Mouse (Mus musculus) left cerebral cortex, postnatal 10 days (tissue): ENCODE results near the gene Aldh4a1. TPM values are rescaled to one million over a fixed set of nuclear protein-coding genes. Genes with fewer than 3 reads are reported as not detected.

ENCODE experiments used
- DNase-seq, 2 experiments: peaks; one replicate each; pipeline ENCODE4 v3.0.0; 2021 to 2022; ENCODE audit warnings: low spot score in 2 of 2, mixed read lengths in 1 of 2; ENCODE audit errors: extremely low spot score in 1 of 2
- intact Hi-C: fragments of 180-260 bp; cut with DNase I; formaldehyde crosslinking; loops from one replicate; pipeline ENCODE4 v1.15.1; 2025
- total RNA-seq, 2 experiments: library from RNA; stranded (reverse); gene quantifications; 2 replicates each; pipeline ENCODE4 v1.2.3; 2021

The Aldh4a1 gene
- total RNA-seq, 2 experiments from 2014 or later: 18.4 to 19.1 TPM

GRCm38 (mm10) chr4:139641829-139642425, 19.3 kb downstream of the Aldh4a1 start:
- intact Hi-C loops: no loop called here

GRCm38 (mm10) chr4:139643972-139644371, 21.3 kb downstream of the Aldh4a1 start:
- DNase-seq: peak; percentile 72 to 80
- intact Hi-C loops: loop anchor here (1.0 to 2.0 kb wide), 2 partner anchors 27 to 214 kb away; no protein-coding TSS in a partner anchor

More at GRCm38 (mm10) chr4:139641829-139642425, 19.3 kb downstream of the Aldh4a1 start:
- peak in 1 of 2 experiments; percentile 86 for DNase-seq

- intact Hi-C loops: no loop called here
- DNase-seq: no peak
These were observed 24.2 kb downstream of the Aldh4a1 start for GRCm38 (mm10) chr4:139646916-139647315.

DNA sequence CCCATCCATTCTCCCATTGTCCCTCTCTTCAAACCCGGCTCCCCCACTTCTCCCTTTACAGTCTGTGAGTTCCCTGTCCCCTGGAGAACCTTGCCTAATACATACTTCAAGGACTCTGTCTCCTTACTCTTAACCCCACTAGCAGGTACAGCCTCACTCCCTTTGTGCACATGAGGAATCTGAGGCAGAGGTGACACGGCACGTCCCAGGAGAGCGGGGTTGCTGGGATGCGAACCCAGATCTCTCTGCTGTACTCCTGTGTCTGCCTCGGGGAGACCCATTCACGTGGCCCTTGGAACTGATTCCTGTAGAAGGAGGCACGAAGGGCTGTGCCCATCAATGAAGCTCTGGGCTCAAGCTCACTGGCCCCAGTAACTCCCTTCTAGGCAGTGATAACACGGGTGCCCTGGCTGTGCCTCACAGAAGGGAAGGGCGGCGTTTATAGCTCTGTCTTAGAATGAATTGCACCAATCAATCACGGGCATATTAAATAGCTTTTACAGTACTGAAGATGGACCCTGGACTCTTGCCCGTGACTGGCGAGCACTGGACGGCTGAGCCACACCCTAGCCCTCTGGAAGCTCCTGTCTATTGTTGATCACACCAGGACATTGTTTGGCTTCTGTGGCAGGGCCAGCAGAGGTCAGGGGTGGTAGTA, 27.5 kb downstream of the Aldh4a1 start:
- no peak for DNase-seq
- intact Hi-C loops: no loop called here

GRCm38 (mm10) chr4:139650907-139651306, 28.2 kb downstream of the Aldh4a1 start:
- DNase-seq: no peak
- intact Hi-C loops: no loop called here

DNA sequence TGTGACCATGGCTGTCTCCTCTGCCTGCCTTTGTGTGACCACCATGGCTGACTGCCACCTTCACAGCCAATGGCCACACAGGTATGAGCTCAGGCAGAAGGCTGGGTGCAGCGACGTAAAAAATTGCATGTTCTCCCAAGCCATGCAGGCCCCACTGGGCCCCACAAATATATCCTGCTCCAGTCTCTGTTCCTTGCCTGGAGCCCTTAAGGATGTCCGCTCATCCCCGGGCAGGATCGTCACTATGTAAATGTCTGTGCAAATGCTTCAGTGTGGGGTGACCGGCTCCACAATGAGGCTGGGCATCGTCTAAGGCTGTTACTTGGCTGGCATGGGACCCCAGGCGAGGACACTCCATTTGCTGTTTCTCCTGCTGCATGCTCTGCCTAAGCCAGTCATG, 30.6 kb downstream of the Aldh4a1 start, which contains the start of gene Tas1r2:
Gene Tas1r2 (plus strand): TSS at position 301 of the 400 bp plus-strand sequence.
- no peak for DNase-seq
- intact Hi-C loops: no loop called here

GRCm38 (mm10) chr4:139661897-139662296, 39.2 kb downstream of the Aldh4a1 start:
- DNase-seq: no peak
- intact Hi-C loops: no loop called here

- DNase-seq: no peak
- intact Hi-C loops: no loop called here
These were observed 45.0 kb downstream of the Aldh4a1 start for GRCm38 (mm10) chr4:139667632-139668031.

DNA sequence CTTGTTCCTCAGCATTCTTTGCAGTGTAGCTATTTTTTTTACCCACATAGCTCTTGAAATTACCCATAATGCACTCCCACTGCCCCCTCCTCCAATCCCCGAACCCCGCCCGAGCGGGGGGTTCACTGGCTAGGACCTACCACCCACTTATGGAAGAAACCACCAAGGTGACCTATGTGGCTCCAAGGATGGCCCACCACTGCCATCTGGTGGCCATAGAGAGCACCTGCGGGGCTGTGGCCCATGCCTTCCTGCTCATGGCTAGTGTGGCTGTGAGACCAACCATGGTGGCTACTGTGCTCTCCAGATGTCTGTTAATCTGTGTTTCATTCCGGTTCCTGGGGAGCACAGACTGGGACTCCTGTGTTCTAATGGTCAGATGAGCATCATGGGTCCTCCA, 47.2 kb downstream of the Aldh4a1 start:
- intact Hi-C loops: loop anchor here (2.0 kb wide), 1 partner anchor 25 kb away; no protein-coding TSS in a partner anchor
- no peak for DNase-seq

GRCm38 (mm10) chr4:139675696-139676095, 53.0 kb downstream of the Aldh4a1 start:
- DNase-seq: peak in 1 of 2 experiments; percentile 5
- intact Hi-C loops: no loop called here

DNA sequence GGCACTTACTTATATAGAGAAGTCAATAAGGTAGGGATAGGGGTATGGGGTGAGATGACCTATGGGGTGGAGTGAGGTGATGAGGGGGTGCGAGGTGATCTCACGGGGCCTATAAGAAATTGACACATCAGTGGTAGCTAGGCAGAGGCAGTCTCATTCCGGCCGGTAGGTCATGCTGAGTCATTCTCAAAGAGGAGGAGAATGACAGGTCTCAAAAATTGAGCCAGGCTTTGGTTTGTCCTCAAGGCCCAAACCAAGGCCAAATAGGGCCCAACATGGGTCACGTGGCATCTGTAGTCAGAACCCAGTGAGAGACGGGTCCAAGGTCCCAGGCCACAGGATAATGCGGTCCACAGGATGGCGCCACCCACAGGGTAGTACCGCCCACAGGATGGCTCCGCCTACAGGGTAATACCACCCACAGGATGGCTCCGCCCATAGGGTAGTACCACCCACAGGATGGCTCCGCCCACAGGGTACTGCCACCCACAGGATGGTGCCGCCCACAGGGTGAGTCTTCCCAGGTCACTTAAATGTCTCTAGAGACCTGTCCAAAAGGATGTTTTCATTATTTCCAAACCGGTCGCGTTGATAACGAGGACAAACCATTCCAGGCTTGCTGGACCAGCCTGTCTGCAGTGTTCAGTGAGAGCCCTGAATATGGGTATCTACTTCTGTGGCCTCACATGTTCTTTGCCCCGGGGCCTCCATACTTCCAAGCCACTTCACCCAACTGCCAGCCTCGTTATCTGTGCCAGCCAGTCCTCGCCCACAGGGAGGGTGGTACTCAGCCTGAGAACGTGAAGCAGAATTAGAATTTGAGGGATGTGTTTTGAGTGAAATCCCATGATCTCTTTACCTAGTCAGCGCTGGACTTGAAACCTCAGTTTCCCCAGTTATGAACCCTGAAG, 61.3 kb downstream of the Aldh4a1 start:
- intact Hi-C loops: loop anchor here (2.0 kb wide), 1 partner anchor 175 kb away; no protein-coding TSS in a partner anchor

DNA sequence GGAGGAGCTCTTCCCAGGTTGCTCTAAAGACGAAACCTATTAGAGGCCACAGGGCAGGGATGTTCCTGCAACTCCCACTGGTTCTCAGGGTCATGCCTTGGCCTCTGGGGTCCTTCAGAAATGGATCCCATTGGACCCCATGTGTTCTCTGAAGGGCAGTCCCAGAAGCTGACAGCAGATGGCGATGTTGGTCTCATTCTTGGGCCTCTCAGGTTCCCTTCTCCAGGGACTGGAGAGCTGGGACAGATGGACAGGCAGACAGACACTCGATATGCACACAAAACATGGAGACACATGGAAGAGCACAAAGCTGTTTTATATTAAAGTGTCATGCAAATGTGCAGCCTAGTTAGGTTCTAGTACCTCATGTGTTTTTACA, 62.0 kb downstream of the Aldh4a1 start:
- intact Hi-C loops: loop anchor here (2.0 kb wide), 1 partner anchor 174 kb away; no protein-coding TSS in a partner anchor
- DNase-seq: peak; percentile 33 to 56

More for the DNA sequence above, 61.3 kb downstream of the Aldh4a1 start:
- DNase-seq: no peak

GRCm38 (mm10) chr4:139688058-139688457, 65.4 kb downstream of the Aldh4a1 start:
- intact Hi-C loops: no loop called here

DNA sequence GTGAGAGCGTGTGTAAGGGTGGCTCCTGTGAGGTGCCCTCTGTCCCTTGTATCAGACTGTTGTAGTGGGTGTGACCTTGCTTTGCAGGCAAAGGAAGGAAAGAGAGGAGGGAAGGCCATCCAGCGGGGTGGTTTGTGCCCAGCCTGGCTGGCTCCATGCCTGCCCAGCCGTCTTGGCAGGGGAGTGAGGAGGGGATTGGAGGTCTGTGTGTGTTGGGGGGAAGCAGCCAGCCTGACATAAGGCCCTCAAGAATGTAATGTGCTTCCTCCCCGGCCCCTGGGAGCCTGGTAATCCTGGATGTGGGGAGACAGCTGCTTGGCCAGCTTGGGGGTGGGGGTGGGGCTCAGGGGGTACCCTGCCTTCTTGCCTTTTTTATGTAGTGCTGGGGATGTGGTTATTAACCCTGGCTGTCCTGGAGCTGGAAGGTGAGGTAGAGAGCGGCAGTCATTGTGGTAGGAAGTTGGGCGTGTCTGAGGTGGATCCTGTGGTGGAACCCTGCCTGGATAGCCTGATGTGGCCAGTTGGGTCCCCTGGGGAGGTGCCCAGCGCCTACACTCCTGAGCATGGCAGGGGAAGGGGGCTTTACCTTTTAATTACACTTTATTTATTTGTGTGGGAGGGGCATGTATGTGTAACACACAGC, 67.1 kb downstream of the Aldh4a1 start:
- intact Hi-C loops: no loop called here
- no peak for DNase-seq

More at GRCm38 (mm10) chr4:139688058-139688457, 65.4 kb downstream of the Aldh4a1 start:
- no peak for DNase-seq

DNA sequence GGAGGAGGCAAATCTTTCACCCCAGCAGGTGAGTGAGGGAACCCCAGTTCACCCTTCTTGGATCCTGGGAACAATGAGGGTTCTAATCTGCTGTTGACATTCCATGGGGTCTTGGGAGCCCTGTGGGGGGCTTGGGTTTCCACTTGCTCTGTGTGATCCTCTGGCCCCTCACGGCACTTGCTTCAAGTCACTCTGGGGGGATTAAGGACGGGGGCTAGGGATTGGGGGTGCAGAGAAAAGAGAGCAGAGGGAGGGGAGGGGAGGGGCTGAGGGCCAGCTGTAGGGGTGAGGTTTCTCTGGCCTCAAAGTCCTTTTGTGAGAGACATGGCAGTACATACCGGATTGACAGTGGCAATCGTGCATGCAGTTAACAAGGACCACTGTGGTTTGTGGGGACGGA, 70.6 kb downstream of the Aldh4a1 start:
- intact Hi-C loops: no loop called here
- no peak for DNase-seq

DNA sequence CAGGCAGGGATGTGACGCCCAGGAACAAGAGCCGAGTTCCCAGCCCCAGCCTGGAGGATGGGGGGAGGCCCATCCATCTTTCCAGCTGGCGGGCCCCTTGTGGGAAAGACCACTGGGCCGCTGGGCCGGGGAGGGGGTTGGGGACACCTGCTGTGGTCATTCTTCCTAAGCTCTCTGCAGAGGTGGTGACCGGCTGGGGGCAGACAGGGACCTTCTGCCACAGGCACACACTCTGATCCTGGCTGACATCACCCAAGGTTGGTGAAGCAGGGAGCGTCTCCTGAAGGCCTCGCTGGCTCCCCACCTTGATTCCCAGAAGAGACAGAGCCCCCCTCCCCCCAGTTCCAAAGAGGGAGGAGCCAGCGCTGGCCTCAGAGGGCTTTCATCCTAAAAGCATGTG, 75.1 kb downstream of the Aldh4a1 start:
- no peak for DNase-seq
- intact Hi-C loops: no loop called here

GRCm38 (mm10) chr4:139698602-139699001, 75.9 kb downstream of the Aldh4a1 start:
- intact Hi-C loops: no loop called here
- DNase-seq: no peak
